Mouse (Mus musculus): ENCODE results near the gene Cryab. TPM values are rescaled to one million over a fixed set of nuclear protein-coding genes. Genes with fewer than 3 reads are reported as not detected.
A peak's percentile ranks its signal among the peaks of the same experiment; 100 is the strongest.

Cryab gene
- polyA plus RNA-seq, 1 experiment from 2014 or later: 233 TPM

GRCm38 (mm10) chr9:50727925-50728651 lies 23.0 kb upstream of the Cryab start:
- H3K9me3 ChIP-seq (replicated peaks; ENCODE audit: low read length): no peaks in the 10 kb centered on the region
- peak; percentile 88 for ATAC-seq (replicated peaks; ENCODE audit: low FRiP score, low read depth)
- WGBS: under 1% methylated on average over 45 of the region's 45 CpGs

DNA sequence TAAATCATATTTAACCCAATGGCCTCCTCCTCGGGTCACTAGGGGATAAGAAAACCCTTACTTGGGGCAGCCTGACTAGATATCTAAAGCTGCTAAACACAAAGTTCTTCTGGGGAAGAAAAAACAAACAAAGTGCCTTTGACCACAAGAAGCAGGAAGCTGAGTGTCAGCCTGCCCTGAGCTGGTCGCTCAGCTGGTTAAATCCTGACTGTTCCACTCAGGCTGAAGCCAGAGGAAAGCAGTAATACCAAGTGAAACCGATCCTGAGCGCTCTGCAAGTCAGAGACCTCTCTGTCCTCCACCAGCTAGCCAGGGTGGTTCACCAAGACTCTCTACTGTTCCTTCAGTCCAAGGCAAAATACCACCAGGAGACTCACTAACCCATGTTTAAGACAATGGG lies 21.5 kb upstream of the Cryab start:
- H3K4me3 ChIP-seq (replicated peaks; ENCODE audit: low read depth, low read length): no peak overlapping the region
- no peak overlapping the region for H3K9ac ChIP-seq (ENCODE audit: low read depth, low read length)
- H3K27ac ChIP-seq: peak overlapping the region; percentile 19; the same call in 1 of the 2 replicates
- H3K9me3 ChIP-seq (replicated peaks; ENCODE audit: low read length): no peaks in the 10 kb centered on the region
- DNase-seq (ENCODE audit: low spot score): peak; percentile 14
- H3K36me3 ChIP-seq (ENCODE audit: insufficient read depth, low read length): no peaks in the 10 kb centered on the region
- TF ChIP-seq CTCF (IDR thresholded peaks at IDR 0.05; ENCODE audit: low read depth): no peak
- H3K4me2 ChIP-seq (ENCODE audit: low read length): no peak overlapping the region
- 0 out of 2 replicates have a peak, but pooled peaks cover 11% of the 10 kb centered on the region for H3K4me1 ChIP-seq (replicated peaks; ENCODE audit: insufficient read depth, low read length)
- no peaks in the 10 kb centered on the region for H3K27me3 ChIP-seq (ENCODE audit: insufficient read depth, low read length)
- ATAC-seq (replicated peaks; ENCODE audit: low FRiP score, low read depth): no peak
- WGBS: 31% methylated on average over 4 of the region's 4 CpGs

More at GRCm38 (mm10) chr9:50727925-50728651, 23.0 kb upstream of the Cryab start:
- TF ChIP-seq CTCF (IDR thresholded peaks at IDR 0.05; ENCODE audit: low read depth): 0 out of 2 replicates have a peak, but pooled peaks have one; percentile 6
- H3K4me2 ChIP-seq (ENCODE audit: low read length): peak overlapping the region; percentile 83
- peak overlapping the region; percentile 52 for H3K9ac ChIP-seq (ENCODE audit: low read depth, low read length)
- peak overlapping the region; percentile 51 for H3K4me3 ChIP-seq (replicated peaks; ENCODE audit: low read depth, low read length)
- H3K36me3 ChIP-seq (ENCODE audit: insufficient read depth, low read length): no peaks in the 10 kb centered on the region
- 0 out of 2 replicates have a peak, but pooled peaks cover 11% of the 10 kb centered on the region for H3K4me1 ChIP-seq (replicated peaks; ENCODE audit: insufficient read depth, low read length)
- DNase-seq (ENCODE audit: low spot score): peak; percentile 86
- no peak overlapping the region for H3K27ac ChIP-seq
- H3K27me3 ChIP-seq (ENCODE audit: insufficient read depth, low read length): no peaks in the 10 kb centered on the region

- no peak overlapping the region for H3K4me2 ChIP-seq (ENCODE audit: low read length)
- no peak overlapping the region for H3K4me3 ChIP-seq (replicated peaks; ENCODE audit: low read depth, low read length)
- no peak overlapping the region for H3K27ac ChIP-seq
- ATAC-seq (replicated peaks; ENCODE audit: low FRiP score, low read depth): no peak
- no peaks in the 10 kb centered on the region for H3K36me3 ChIP-seq (ENCODE audit: insufficient read depth, low read length)
- H3K4me1 ChIP-seq (replicated peaks; ENCODE audit: insufficient read depth, low read length): 0 out of 2 replicates have a peak, but pooled peaks cover 7% of the 10 kb centered on the region
- DNase-seq (ENCODE audit: low spot score): no peak
- H3K9me3 ChIP-seq (replicated peaks; ENCODE audit: low read length): no peaks in the 10 kb centered on the region
- H3K27me3 ChIP-seq (ENCODE audit: insufficient read depth, low read length): no peaks in the 10 kb centered on the region
- H3K9ac ChIP-seq (ENCODE audit: low read depth, low read length): no peak overlapping the region
- 24% methylated on average over 4 of the region's 4 CpGs for WGBS
- TF ChIP-seq CTCF (IDR thresholded peaks at IDR 0.05; ENCODE audit: low read depth): no peak
Measured at GRCm38 (mm10) chr9:50732560-50732959, 18.6 kb upstream of the Cryab start.

DNA sequence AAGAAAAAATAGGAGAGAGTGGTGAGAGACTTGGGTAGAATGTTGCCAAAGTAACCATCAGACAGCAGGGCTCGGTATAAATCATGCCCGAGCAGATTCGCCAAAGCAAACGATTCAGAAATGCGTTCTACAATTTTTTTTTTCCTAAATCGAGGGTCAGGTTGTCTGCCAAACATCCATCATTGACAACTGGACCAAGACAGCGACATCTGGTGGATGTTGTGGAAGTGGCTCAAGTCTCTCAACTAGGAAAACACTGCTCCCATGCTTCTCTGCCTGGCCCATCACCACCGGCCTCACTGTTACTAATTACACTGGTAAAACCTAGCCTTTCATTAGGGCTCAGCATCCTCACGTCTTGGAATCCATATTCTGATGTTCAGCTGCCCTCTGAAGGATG lies 16.1 kb upstream of the Cryab start:
- Histone ChIP-seq H3K36me3 (ENCODE audit: insufficient read depth, low read length) (no peaks in the 10 kb centered on the region), H3K4me2 (ENCODE audit: low read length) (no peak overlapping the region), H3K9ac (ENCODE audit: low read depth, low read length) (no peak overlapping the region), H3K4me3 (replicated peaks; ENCODE audit: low read depth, low read length) (no peak overlapping the region), H3K9me3 (replicated peaks; ENCODE audit: low read length) (no peaks in the 10 kb centered on the region), H3K27ac (no peak overlapping the region), H3K4me1 (replicated peaks; ENCODE audit: insufficient read depth, low read length) (no peaks in the 10 kb centered on the region), H3K27me3 (ENCODE audit: insufficient read depth, low read length) (no peaks in the 10 kb centered on the region)
- DNase-seq (ENCODE audit: low spot score): peak; percentile 84
- ATAC-seq (replicated peaks; ENCODE audit: low FRiP score, low read depth): no peak
- TF ChIP-seq CTCF (IDR thresholded peaks at IDR 0.05; ENCODE audit: low read depth): peak; percentile 92
- 1% methylated on average over 9 of the region's 9 CpGs for WGBS

- peak; percentile 99 for ATAC-seq (replicated peaks; ENCODE audit: low FRiP score, low read depth)
- no peak within 1 kb of the TSS for H3K9ac ChIP-seq (ENCODE audit: low read depth, low read length)
- 12% methylated on average over 36 of the region's 36 CpGs for WGBS
Measured at GRCm38 (mm10) chr9:50738914-50739870, 11.9 kb upstream of the Cryab start, which contains the start of gene Dixdc1. Gene Dixdc1 (minus strand): TSS chr9:50739517.

More at GRCm38 (mm10) chr9:50738914-50739870, 11.9 kb upstream of the Cryab start, which contains the start of gene Dixdc1:
- H3K36me3 ChIP-seq (ENCODE audit: insufficient read depth, low read length): no peaks in the 10 kb centered on the region
- peak within 1 kb of the TSS; percentile 27 for H3K4me3 ChIP-seq (replicated peaks; ENCODE audit: low read depth, low read length)
- H3K27ac ChIP-seq: no peak within 1 kb of the TSS
- no peaks in the 10 kb centered on the region for H3K27me3 ChIP-seq (ENCODE audit: insufficient read depth, low read length)
- peak; percentile 96 for DNase-seq (ENCODE audit: low spot score)
- TF ChIP-seq CTCF (IDR thresholded peaks at IDR 0.05; ENCODE audit: low read depth): no peak
- H3K4me1 ChIP-seq (replicated peaks; ENCODE audit: insufficient read depth, low read length): no peaks in the 10 kb centered on the region
- peak within 1 kb of the TSS; percentile 57 for H3K4me2 ChIP-seq (ENCODE audit: low read length)
- H3K9me3 ChIP-seq (replicated peaks; ENCODE audit: low read length): no peaks in the 10 kb centered on the region
